Mouse (Mus musculus): ENCODE results near the gene Gpc5.

DNA sequence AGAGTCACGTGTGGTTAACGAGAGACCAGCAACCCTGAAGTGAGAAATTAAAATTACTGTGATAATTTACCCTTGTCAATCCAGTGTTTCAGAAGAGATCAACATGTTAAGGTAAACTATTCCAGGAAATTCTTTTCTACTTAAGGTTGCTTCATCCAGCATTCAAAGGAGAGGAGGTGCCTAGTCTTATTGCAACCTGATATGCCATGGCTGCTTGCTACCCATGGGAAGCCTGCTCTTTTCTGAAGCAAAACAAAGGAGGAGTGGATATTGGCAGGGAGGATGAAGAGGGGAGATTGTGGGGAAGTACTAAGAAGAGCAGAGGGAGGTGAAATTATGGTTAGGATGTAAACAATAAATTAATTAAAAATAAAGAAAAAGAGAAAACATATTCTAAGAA is 15.5 kb downstream of the Gpc5 start:
- no peak for TF ChIP-seq CTCF (IDR thresholded peaks at IDR 0.05; ENCODE audit: extremely low read depth, insufficient read length, insufficient replicate concordance, low read depth, low read length)
- TF ChIP-seq POLR2A (IDR thresholded peaks at IDR 0.05; ENCODE audit: low read depth, low read length): no peak
